Mouse (Mus musculus) intestine, embryonic 16.5 days (tissue): ENCODE results near the gene Ssh2. TPM values are rescaled to one million over a fixed set of nuclear protein-coding genes. Genes with fewer than 3 reads are reported as not detected.

Experiments
- ATAC-seq: fragments of 200-750 bp; cut with Nextera tagmentation; 2 replicates; pipeline ENCODE4 v1.8.0; 2017; ENCODE audit warnings: moderate TSS enrichment, moderate library complexity
- H3K27ac ChIP-seq: fragments of 300-500 bp; sonication (generic); 2 replicates; pipeline ENCODE4 v1.5.1; 2014; ENCODE audit warnings: mild to moderate bottlenecking, low read length
- H3K27me3 ChIP-seq: fragments of 300-500 bp; sonication (generic); replicated peaks from 2 replicates; pipeline ENCODE4 v1.6.1; 2014; ENCODE audit warnings: low read length, control low read depth, mixed read lengths; ENCODE audit not compliant: control insufficient read depth, insufficient read depth
- H3K36me3 ChIP-seq: fragments of 300-500 bp; sonication (generic); 2 replicates; pipeline ENCODE4 v1.6.1; 2014; ENCODE audit warnings: low read length, control low read depth; ENCODE audit not compliant: control insufficient read depth, insufficient read depth
- H3K4me1 ChIP-seq: fragments of 300-500 bp; sonication (generic); 2 replicates; pipeline ENCODE4 v1.6.1; 2014; ENCODE audit warnings: low read length, control low read depth, mixed read lengths; ENCODE audit not compliant: control insufficient read depth, insufficient read depth
- H3K4me2 ChIP-seq: fragments of 300-500 bp; sonication (generic); 2 replicates; pipeline ENCODE4 v1.6.1; 2014; ENCODE audit warnings: low read depth, low read length, control low read depth
- H3K4me3 ChIP-seq: fragments of 300-500 bp; sonication (generic); 2 replicates; pipeline ENCODE4 v1.5.1; 2014; ENCODE audit warnings: mild to moderate bottlenecking, low read length
- H3K9ac ChIP-seq: fragments of 300-500 bp; sonication (generic); 2 replicates; pipeline ENCODE4 v1.6.1; 2014; ENCODE audit warnings: low read depth, low read length
- H3K9me3 ChIP-seq: fragments of 300-500 bp; sonication (generic); 2 replicates; pipeline ENCODE4 v1.6.1; 2016; ENCODE audit warnings: low read length, control low read depth; ENCODE audit not compliant: control insufficient read depth
- WGBS: fragments of 180-500 bp; shearing (Covaris S2); extraction: QIAGEN DNeasy Blood & Tissue Kit; methylation state at CpG from one replicate; pipeline ENCODE4 v1.1.7; 2014; 5-methylcytosine and 5-hydroxymethylcytosine counted together
- polyA plus RNA-seq: library from polyadenylated mRNA; unstranded; fragments of >200 nt; fragmentation: Nextera tagmentation; extraction: Ambion mirVana; gene quantifications from 2 replicates; pipeline ENCODE4 v1.2.1, GENCODE M21; 2015

Gene Ssh2
- polyA plus RNA-seq, 1 experiment from 2014 or later, result 5.0 TPM

GRCm38 (mm10) chr11:77500361-77501325, 284.6 kb downstream of the Ssh2 start:
- H3K9me3 ChIP-seq, result no peaks in the 10 kb centered on the region
- no peak for ATAC-seq
- H3K4me2 ChIP-seq, result no peak overlapping the region
- no peak overlapping the region for H3K27ac ChIP-seq
- no peak overlapping the region for H3K4me3 ChIP-seq
- 77% methylated on average over 17 of the region's 17 CpGs for WGBS
- H3K9ac ChIP-seq, result no peak overlapping the region
- peaks cover 48% of the 10 kb centered on the region for H3K4me1 ChIP-seq
- H3K36me3 ChIP-seq, result peaks cover 28% of the 10 kb centered on the region
- no peaks in the 10 kb centered on the region for H3K27me3 ChIP-seq

DNA sequence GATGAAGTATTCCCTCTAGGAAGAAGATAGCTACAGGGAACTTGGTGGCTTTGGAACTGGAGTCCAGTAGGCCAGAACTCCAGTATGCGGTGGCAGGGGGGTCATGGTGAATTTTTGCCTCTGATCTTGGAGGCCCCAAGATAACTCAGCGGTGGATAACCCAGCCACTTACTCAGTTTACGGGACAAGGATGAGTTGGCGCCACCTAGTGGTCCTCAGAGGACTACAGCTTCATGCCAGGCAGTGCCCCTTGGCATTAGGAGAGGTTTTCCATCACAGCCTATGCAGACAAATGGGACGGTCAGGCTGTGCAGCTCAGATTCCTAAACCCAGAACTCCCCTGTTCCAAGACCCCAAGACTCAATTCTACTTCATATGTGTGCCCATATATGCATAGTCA, 285.3 kb downstream of the Ssh2 start:
- Histone ChIP-seq H3K36me3 (peaks cover 30% of the 10 kb centered on the region), H3K9ac (no peak overlapping the region), H3K9me3 (no peaks in the 10 kb centered on the region), H3K4me2 (no peak overlapping the region), H3K27ac (no peak overlapping the region), H3K27me3 (no peaks in the 10 kb centered on the region), H3K4me1 (peaks cover 44% of the 10 kb centered on the region), H3K4me3 (no peak overlapping the region)
- WGBS, result 25% methylated on average over 5 of the region's 5 CpGs
- no peak for ATAC-seq

GRCm38 (mm10) chr11:77501971-77502370, 285.9 kb downstream of the Ssh2 start:
- Histone ChIP-seq H3K27me3 (no peaks in the 10 kb centered on the region), H3K4me3 (no peak overlapping the region), H3K4me2 (no peak overlapping the region), H3K9me3 (no peaks in the 10 kb centered on the region), H3K4me1 (peaks cover 45% of the 10 kb centered on the region), H3K27ac (no peak overlapping the region), H3K36me3 (peaks cover 36% of the 10 kb centered on the region), H3K9ac (no peak overlapping the region)
- ATAC-seq, result no peak
- WGBS, result 82% methylated on average over 4 of the region's 4 CpGs

DNA sequence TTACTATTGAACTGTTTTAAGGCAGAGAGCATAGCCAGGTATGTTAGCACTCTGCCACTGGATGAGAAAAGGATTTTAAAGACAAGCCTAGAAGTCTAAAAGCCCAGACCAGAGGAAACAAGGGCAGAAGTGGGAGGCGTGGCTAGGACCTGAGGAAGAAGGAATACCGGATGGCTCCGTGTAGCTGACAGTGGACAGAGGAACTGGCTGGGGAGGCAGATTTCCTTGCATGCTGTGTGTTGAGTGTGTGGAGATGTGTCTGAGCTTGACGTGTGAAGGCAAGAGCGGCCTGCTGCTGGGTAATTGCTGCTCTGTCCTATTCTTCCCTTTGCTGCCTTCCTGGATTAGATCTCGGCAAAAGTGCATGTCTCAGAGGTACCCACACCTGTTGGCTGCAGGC, 286.4 kb downstream of the Ssh2 start:
- no peaks in the 10 kb centered on the region for H3K9me3 ChIP-seq
- no peaks in the 10 kb centered on the region for H3K27me3 ChIP-seq
- H3K9ac ChIP-seq, result no peak overlapping the region
- ATAC-seq, result no peak
- H3K4me1 ChIP-seq, result peaks cover 45% of the 10 kb centered on the region
- WGBS, result 81% methylated on average over 6 of the region's 6 CpGs
- no peak overlapping the region for H3K4me3 ChIP-seq
- no peak overlapping the region for H3K4me2 ChIP-seq
- H3K36me3 ChIP-seq, result peaks cover 40% of the 10 kb centered on the region
- no peak overlapping the region for H3K27ac ChIP-seq

DNA sequence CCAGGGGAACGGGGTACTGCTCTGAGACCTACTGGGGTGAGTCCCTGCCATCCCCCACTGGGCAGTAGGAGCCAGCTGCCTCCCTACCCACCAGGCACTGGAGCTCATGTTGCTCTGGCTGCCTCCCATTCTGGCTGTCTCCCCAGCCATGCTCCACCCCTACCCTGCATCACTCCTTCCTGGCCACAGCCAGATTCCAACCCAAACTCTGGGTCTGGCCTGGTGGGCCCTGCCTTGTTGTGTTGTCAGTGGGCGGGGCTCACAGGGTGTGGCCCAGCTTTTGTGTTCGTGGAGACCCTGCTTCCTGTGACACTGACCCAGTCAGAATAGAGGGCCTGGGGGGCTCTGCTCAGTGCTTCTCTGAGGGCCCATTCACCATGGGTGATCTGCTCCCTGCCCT, 287.4 kb downstream of the Ssh2 start:
- Histone ChIP-seq H3K9me3 (no peaks in the 10 kb centered on the region), H3K27me3 (no peaks in the 10 kb centered on the region), H3K36me3 (peaks cover 42% of the 10 kb centered on the region), H3K4me2 (no peak overlapping the region), H3K4me3 (no peak overlapping the region), H3K27ac (peak overlapping the region; percentile 9; the same call in 1 of the 2 replicates), H3K4me1 (peaks cover 38% of the 10 kb centered on the region), H3K9ac (0 out of 2 replicates have a peak overlapping the region, but pooled peaks have one; percentile 10)
- WGBS, result 60% methylated on average over 3 of the region's 3 CpGs
- no peak for ATAC-seq

- H3K9me3 ChIP-seq, result no peaks in the 10 kb centered on the region
- H3K4me2 ChIP-seq, result 0 out of 2 replicates have a peak overlapping the region, but pooled peaks have one; percentile 5
- H3K4me3 ChIP-seq, result no peak overlapping the region
- H3K36me3 ChIP-seq, result peaks cover 40% of the 10 kb centered on the region
- H3K4me1 ChIP-seq, result peaks cover 38% of the 10 kb centered on the region
- no peak overlapping the region for H3K9ac ChIP-seq
- ATAC-seq, result no peak
- H3K27ac ChIP-seq, result peak overlapping the region; percentile 92
- no peaks in the 10 kb centered on the region for H3K27me3 ChIP-seq
- WGBS, result 94% methylated on average over 19 of the region's 19 CpGs
Observed at GRCm38 (mm10) chr11:77504377-77504776, 288.3 kb downstream of the Ssh2 start.

DNA sequence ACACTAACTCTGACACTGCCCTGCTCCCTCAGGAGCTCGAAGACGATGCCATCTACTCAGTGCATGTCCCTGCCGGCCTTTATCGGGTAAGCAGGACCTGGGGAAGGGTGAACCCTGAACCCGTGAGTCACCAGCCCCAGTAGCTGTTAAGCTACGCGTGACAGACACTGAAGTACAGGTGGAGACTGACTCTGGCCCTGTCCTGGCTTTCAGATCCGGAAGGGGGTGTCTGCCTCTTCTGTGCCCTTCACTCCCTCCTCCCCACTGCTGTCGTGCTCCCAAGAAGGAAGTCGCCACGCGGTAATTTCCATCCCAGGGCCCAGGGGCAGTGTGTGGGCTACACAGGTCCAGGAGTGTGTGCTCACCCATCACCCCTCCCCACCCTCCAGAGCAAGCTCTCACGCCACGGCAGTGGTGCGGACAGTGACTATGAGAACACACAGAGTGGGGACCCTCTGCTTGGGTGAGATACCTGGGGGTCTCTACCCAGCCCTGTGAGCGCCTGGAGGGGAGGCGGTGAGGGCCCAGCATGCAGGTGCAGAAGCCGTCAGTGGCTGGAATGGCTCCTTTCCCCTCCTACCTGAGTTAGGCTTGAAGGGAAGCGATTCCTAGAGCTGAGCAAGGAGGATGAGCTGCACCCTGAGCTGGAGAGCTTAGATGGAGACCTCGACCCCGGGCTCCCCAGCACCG, 289.3 kb downstream of the Ssh2 start:
- H3K36me3 ChIP-seq, result peaks cover 37% of the 10 kb centered on the region
- no peaks in the 10 kb centered on the region for H3K9me3 ChIP-seq

DNA sequence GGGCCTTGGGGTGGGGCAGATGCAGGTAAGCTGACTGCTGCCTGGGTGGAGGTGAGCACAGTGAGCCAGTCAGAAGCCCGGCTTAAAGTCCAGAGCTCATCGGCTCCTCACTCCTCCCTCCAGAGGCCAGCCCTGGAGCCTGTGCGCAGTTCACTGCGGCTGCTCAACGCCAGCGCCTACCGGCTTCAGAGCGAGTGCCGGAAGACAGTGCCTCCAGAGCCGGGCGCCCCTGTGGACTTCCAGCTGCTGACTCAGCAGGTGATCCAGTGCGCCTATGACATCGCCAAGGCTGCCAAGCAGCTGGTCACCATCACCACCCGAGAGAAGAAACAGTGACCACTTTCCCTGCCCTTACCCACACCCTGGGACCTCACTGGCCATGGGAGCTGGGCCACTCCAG, 290.2 kb downstream of the Ssh2 start:
- H3K9ac ChIP-seq, result peak overlapping the region; percentile 39
- peak; percentile 88 for ATAC-seq
- H3K4me1 ChIP-seq, result peaks cover 38% of the 10 kb centered on the region
- peak overlapping the region; percentile 94 for H3K27ac ChIP-seq
- 73% methylated on average over 14 of the region's 14 CpGs for WGBS
- no peaks in the 10 kb centered on the region for H3K27me3 ChIP-seq
- no peak overlapping the region for H3K4me2 ChIP-seq
- H3K9me3 ChIP-seq, result no peaks in the 10 kb centered on the region
- peaks cover 36% of the 10 kb centered on the region for H3K36me3 ChIP-seq
- H3K4me3 ChIP-seq, result no peak overlapping the region

More for the DNA sequence above, 289.3 kb downstream of the Ssh2 start:
- 73% methylated on average over 22 of the region's 22 CpGs for WGBS
- Histone ChIP-seq H3K4me2 (peak overlapping the region; percentile 26; the same call in 1 of the 2 replicates), H3K4me1 (peaks cover 38% of the 10 kb centered on the region), H3K9ac (peak overlapping the region; percentile 61), H3K4me3 (peak overlapping the region; percentile 10; the same call in 1 of the 2 replicates), H3K27me3 (no peaks in the 10 kb centered on the region), H3K27ac (peak overlapping the region; percentile 94)
- ATAC-seq, result peak; percentile 71

- H3K4me3 ChIP-seq, result no peak overlapping the region
Observed at GRCm38 (mm10) chr11:77506941-77507340, 290.9 kb downstream of the Ssh2 start.

More at GRCm38 (mm10) chr11:77506941-77507340, 290.9 kb downstream of the Ssh2 start:
- Histone ChIP-seq H3K27ac (peak overlapping the region; percentile 77), H3K4me2 (no peak overlapping the region), H3K27me3 (no peaks in the 10 kb centered on the region), H3K9ac (peak overlapping the region; percentile 39), H3K36me3 (peaks cover 36% of the 10 kb centered on the region), H3K9me3 (no peaks in the 10 kb centered on the region), H3K4me1 (peaks cover 38% of the 10 kb centered on the region)
- ATAC-seq, result no peak
- 72% methylated on average over 6 of the region's 6 CpGs for whole genome bisulfite sequencing
